Mouse (Mus musculus): ENCODE data around the gene Myo1c.

DNA sequence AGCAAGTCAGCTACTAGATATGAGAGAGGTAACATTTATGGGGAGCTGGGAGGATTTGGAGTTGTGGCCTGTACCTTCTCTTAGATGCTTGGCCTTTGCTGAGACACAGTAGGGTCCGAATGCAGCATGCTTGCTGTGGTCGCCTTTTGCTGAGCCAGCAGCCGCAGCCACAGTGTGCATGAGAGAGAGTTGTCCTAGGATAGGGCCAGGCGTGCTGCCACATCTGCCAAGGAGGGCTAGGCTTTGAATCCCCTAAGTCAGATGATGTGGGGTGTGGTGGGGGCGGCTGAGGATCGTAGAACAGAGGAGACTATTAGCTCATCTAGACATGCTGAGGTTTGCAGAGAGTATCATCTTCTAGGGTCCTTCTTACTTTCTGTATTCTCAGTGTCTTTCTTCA is 52.5 kb downstream of the Myo1c start:
- TF ChIP-seq CTCF (IDR thresholded peaks at IDR 0.05; ENCODE audit: control insufficient read depth, insufficient read depth, insufficient read length): no peak
- no peak for TF ChIP-seq MYOG (IDR thresholded peaks at IDR 0.05; ENCODE audit: control insufficient read depth, extremely low read depth, insufficient read length)
- no peak for TF ChIP-seq USF1 (IDR thresholded peaks at IDR 0.05; ENCODE audit: low read depth)
- no peak for TF ChIP-seq CEBPB (IDR thresholded peaks at IDR 0.05; ENCODE audit: low read depth)
- TF ChIP-seq MAX (IDR thresholded peaks at IDR 0.05): no peak
- no peak for TF ChIP-seq MYOD1 (IDR thresholded peaks at IDR 0.05; ENCODE audit: control insufficient read depth, insufficient read length, low read depth)

Measured in C2C12 (cell line).